9 mouse cellular contexts compared by ENCODE assay signal in genomic region chr12:99932245-99932644, GRCm38 (mm10).
"Had no signal": no experiment of that assay in that cellular context is flagged by ENCODE, and none has a peak within 500 bp of the region (broad histone marks: within the 10 kb centered on the region; RNA-seq: fewer than 3 reads in every experiment).

No protein-coding gene starts in this region.

- DNase-seq: retina, postnatal 1 day; right cerebral cortex, postnatal 25 days; right cerebral cortex, postnatal 4 days; spleen, adult 18-20 months; thymus, adult 2 months; thymus, postnatal 14 days; thymus, postnatal 25 days; thymus, postnatal 36 days; thymus, postnatal 4 days had no signal
